Comparison of ENCODE assay signal across 25 mouse cellular contexts in the genomic region with DNA sequence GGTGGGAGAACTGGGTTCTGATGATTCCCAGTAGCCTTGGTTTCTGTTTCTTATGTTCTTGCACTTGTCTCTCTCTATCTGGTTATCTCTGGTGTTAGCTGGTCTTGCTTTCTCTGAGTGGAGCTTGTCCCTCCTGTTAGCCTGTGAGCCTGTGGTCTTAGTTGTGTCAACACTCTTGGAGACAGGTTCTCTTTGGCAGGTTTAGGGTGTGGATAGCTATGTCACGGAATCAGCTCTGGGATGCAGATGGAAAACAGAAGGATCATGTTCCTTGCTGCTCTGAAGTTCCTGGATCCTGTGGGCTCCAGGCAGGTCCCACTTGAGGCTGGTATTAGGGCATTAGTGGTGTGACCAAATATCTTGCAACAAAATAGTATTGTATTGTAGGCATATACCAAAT.
"Had no signal": no experiment of that assay in that cellular context is flagged by ENCODE, and none has a peak within 500 bp of the region (broad histone marks: within the 10 kb centered on the region; RNA-seq: fewer than 3 reads in every experiment).

No protein-coding gene starts in this region.

- ATAC-seq: forebrain, postnatal 0 days; hindbrain, postnatal 0 days; intestine, embryonic 16.5 days; liver, embryonic 12.5 days had no signal

- H3K9ac ChIP-seq: forebrain, postnatal 0 days; heart, embryonic 12.5 days; heart, embryonic 15.5 days; hindbrain, embryonic 13.5 days; hindbrain, embryonic 15.5 days; kidney, embryonic 15.5 days; limb, embryonic 13.5 days; limb, embryonic 15.5 days; liver, embryonic 12.5 days; liver, embryonic 14.5 days had no signal

- H3K27ac ChIP-seq: heart, embryonic 15.5 days; hindbrain, embryonic 13.5 days; hindbrain, embryonic 15.5 days; hindbrain, postnatal 0 days; kidney, embryonic 15.5 days; kidney, postnatal 0 days; limb, embryonic 13.5 days; limb, embryonic 15.5 days; liver, embryonic 12.5 days; liver, embryonic 14.5 days had no signal

- H3K4me1 ChIP-seq: heart, embryonic 12.5 days; hindbrain, embryonic 13.5 days; hindbrain, embryonic 15.5 days; kidney, embryonic 15.5 days; limb, embryonic 13.5 days; limb, embryonic 15.5 days; liver, embryonic 12.5 days had no signal

- H3K4me3 ChIP-seq: heart, embryonic 12.5 days; heart, embryonic 15.5 days; hindbrain, embryonic 13.5 days; hindbrain, embryonic 15.5 days; kidney, embryonic 15.5 days; limb, embryonic 13.5 days; limb, embryonic 15.5 days; liver, embryonic 12.5 days had no signal

- H3K27me3 ChIP-seq: heart, embryonic 12.5 days; heart, embryonic 15.5 days; hindbrain, embryonic 13.5 days; hindbrain, embryonic 15.5 days; kidney, embryonic 15.5 days; limb, embryonic 13.5 days; limb, embryonic 15.5 days; liver, embryonic 12.5 days had no signal

- H3K4me2 ChIP-seq: heart, embryonic 12.5 days; heart, embryonic 15.5 days; hindbrain, embryonic 13.5 days; hindbrain, embryonic 15.5 days; kidney, embryonic 15.5 days; limb, embryonic 13.5 days; limb, embryonic 15.5 days; liver, embryonic 12.5 days had no signal

- H3K36me3 ChIP-seq: heart, embryonic 12.5 days; heart, embryonic 15.5 days; hindbrain, embryonic 13.5 days; hindbrain, embryonic 15.5 days; kidney, embryonic 15.5 days; limb, embryonic 13.5 days; limb, embryonic 15.5 days; liver, embryonic 12.5 days had no signal

- DNase-seq: forebrain, postnatal 0 days; gastrocnemius, postnatal 14 days; gastrocnemius, postnatal 36 days; heart, adult 18-20 months; heart, postnatal 14 days; kidney, adult 11 months; kidney, adult 2 months; kidney, adult 9 months; kidney, postnatal 14 days; kidney, postnatal 36 days; layer of hippocampus, adult 9-11 months; layer of hippocampus, postnatal 36 days; left cerebral cortex, postnatal 4 days had no signal

- H3K9me3 ChIP-seq: heart, embryonic 12.5 days; heart, embryonic 15.5 days; hindbrain, embryonic 13.5 days; hindbrain, embryonic 15.5 days; kidney, embryonic 15.5 days; limb, embryonic 13.5 days; limb, embryonic 15.5 days; liver, embryonic 12.5 days had no signal
